Mouse (Mus musculus): ENCODE results near the gene Ugt1a7c. TPM values are rescaled to one million over a fixed set of nuclear protein-coding genes. Genes with fewer than 3 reads are reported as not detected.

Ugt1a7c gene
- polyA plus RNA-seq, 1 experiment from 2014 or later: 0.39 TPM

DNA sequence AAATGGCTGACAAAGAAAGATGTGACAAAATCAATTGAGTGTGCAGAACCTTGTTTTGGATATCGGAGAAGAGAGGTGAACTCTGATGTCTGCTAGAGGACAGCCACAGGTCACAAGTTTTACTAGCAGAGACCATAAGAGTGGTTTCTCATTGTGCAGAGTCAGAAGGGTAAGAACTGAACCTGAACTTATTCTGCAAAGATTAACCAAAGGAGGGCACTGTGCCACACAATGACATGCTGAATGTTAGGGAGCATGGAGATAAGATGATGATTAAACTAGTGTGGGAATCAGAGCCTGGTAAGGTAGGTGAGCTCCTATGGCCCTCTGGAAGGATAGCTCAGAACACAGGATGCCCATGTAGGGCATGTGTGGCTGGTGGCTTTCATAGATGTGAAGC is 100.8 kb downstream of the Ugt1a7c start:
- Histone ChIP-seq H3K36me3 (ENCODE audit: control insufficient read depth, insufficient read depth, low read length) (no peaks in the 10 kb centered on the region), H3K4me2 (no peak overlapping the region), H3K4me3 (ENCODE audit: low read depth, low read length) (no peak overlapping the region), H3K4me1 (ENCODE audit: control insufficient read depth, insufficient read depth, low read length) (no peaks in the 10 kb centered on the region), H3K9me3 (replicated peaks; ENCODE audit: control insufficient read depth, low read length) (no peaks in the 10 kb centered on the region), H3K9ac (ENCODE audit: low read depth, low read length) (no peak overlapping the region), H3K27me3 (ENCODE audit: control insufficient read depth, insufficient read depth, low read length) (0 out of 2 replicates have a peak, but pooled peaks cover 2% of the 10 kb centered on the region), H3K27ac (ENCODE audit: low read depth, low read length) (no peak overlapping the region)
- 94% methylated on average over 1 of the region's 1 CpGs for WGBS (ENCODE audit: insufficient replicate concordance)
- no peak for ATAC-seq (replicated peaks; ENCODE audit: insufficient number of reproducible peaks, low FRiP score, low TSS enrichment)

DNA sequence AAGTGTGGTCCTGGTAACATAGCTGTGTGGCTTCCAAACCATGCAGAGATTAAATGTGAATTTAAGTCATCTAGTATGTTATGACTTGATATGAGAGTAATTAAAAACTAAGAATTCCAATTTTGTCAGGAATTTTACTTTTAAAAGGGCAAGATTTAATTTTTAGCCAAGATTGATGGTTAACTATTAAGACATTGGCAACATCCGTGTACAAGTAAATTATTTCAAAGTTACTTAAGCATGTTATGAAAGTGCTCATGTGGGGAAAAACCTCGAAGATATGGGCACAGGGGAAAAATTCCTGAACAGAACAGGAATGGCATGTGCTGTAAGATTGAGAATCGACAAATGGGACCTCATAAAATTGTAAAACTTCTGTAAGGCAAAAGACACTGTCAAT is 102.6 kb downstream of the Ugt1a7c start:
- no peak overlapping the region for H3K27ac ChIP-seq (ENCODE audit: low read depth, low read length)
- H3K36me3 ChIP-seq (ENCODE audit: control insufficient read depth, insufficient read depth, low read length): no peaks in the 10 kb centered on the region
- 0 out of 2 replicates have a peak, but pooled peaks cover 2% of the 10 kb centered on the region for H3K27me3 ChIP-seq (ENCODE audit: control insufficient read depth, insufficient read depth, low read length)
- H3K4me2 ChIP-seq: no peak overlapping the region
- no peak for ATAC-seq (replicated peaks; ENCODE audit: insufficient number of reproducible peaks, low FRiP score, low TSS enrichment)
- no peaks in the 10 kb centered on the region for H3K4me1 ChIP-seq (ENCODE audit: control insufficient read depth, insufficient read depth, low read length)
- 71% methylated on average over 3 of the region's 3 CpGs for WGBS (ENCODE audit: insufficient replicate concordance)
- no peak overlapping the region for H3K9ac ChIP-seq (ENCODE audit: low read depth, low read length)
- no peak overlapping the region for H3K4me3 ChIP-seq (ENCODE audit: low read depth, low read length)
- H3K9me3 ChIP-seq (replicated peaks; ENCODE audit: control insufficient read depth, low read length): no peaks in the 10 kb centered on the region

DNA sequence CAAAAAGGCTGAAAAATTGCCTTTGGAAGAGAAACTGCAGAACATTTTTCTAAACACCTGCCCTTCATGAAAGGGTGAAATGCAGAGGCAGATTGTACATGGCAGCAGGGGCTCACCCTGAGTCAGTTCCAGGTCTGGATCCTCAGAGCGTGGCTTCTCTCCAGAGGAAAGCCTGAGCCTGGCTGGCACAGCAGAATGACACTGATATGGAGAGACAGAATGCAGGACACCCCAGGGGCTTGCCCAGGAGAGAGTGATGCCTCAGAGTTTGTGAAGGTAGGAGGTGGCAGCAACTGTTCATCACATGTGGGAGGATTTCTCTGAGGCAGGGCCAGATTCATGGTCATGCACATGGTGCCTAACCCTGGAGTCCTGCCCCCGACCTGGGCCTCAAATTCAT is 105.1 kb downstream of the Ugt1a7c start:
- no peaks in the 10 kb centered on the region for H3K27me3 ChIP-seq (ENCODE audit: control insufficient read depth, insufficient read depth, low read length)
- no peaks in the 10 kb centered on the region for H3K4me1 ChIP-seq (ENCODE audit: control insufficient read depth, insufficient read depth, low read length)
- H3K36me3 ChIP-seq (ENCODE audit: control insufficient read depth, insufficient read depth, low read length): no peaks in the 10 kb centered on the region
- WGBS (ENCODE audit: insufficient replicate concordance): 57% methylated on average over 2 of the region's 2 CpGs
- no peak overlapping the region for H3K9ac ChIP-seq (ENCODE audit: low read depth, low read length)
- H3K4me2 ChIP-seq: no peak overlapping the region
- no peaks in the 10 kb centered on the region for H3K9me3 ChIP-seq (replicated peaks; ENCODE audit: control insufficient read depth, low read length)
- H3K27ac ChIP-seq (ENCODE audit: low read depth, low read length): no peak overlapping the region
- ATAC-seq (replicated peaks; ENCODE audit: insufficient number of reproducible peaks, low FRiP score, low TSS enrichment): no peak
- H3K4me3 ChIP-seq (ENCODE audit: low read depth, low read length): no peak overlapping the region

DNA sequence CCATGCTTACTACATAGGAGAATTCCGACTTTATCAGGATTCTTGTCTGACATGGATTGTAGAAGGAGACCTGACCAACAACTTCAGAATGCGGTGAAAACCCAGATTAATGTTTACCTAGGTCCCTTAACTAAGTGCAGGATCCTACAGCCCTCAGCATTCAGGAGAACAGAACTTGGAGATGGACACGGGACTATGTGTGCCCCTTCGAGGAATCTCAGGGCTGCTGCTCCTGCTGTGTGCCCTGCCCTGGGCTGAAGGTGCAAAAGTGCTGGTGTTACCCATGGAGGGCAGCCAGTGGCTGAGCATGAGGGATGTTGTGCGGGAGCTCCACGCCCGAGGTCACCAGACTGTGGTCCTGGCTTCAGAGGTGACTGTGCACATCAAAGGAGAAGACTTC is 105.6 kb downstream of the Ugt1a7c start, which contains the start of gene Ugt1a2:
Ugt1a2 (plus strand) TSS at position 146 of the 400 bp plus-strand sequence.
- no peak within 1 kb of the TSS for H3K9ac ChIP-seq (ENCODE audit: low read depth, low read length)
- no peaks in the 10 kb centered on the region for H3K27me3 ChIP-seq (ENCODE audit: control insufficient read depth, insufficient read depth, low read length)
- no peaks in the 10 kb centered on the region for H3K4me1 ChIP-seq (ENCODE audit: control insufficient read depth, insufficient read depth, low read length)
- no peak within 1 kb of the TSS for H3K4me3 ChIP-seq (ENCODE audit: low read depth, low read length)
- H3K4me2 ChIP-seq: no peak within 1 kb of the TSS
- no peak for ATAC-seq (replicated peaks; ENCODE audit: insufficient number of reproducible peaks, low FRiP score, low TSS enrichment)
- H3K27ac ChIP-seq (ENCODE audit: low read depth, low read length): no peak within 1 kb of the TSS
- 75% methylated on average over 7 of the region's 7 CpGs for WGBS (ENCODE audit: insufficient replicate concordance)
- no peaks in the 10 kb centered on the region for H3K36me3 ChIP-seq (ENCODE audit: control insufficient read depth, insufficient read depth, low read length)
- H3K9me3 ChIP-seq (replicated peaks; ENCODE audit: control insufficient read depth, low read length): no peaks in the 10 kb centered on the region

DNA sequence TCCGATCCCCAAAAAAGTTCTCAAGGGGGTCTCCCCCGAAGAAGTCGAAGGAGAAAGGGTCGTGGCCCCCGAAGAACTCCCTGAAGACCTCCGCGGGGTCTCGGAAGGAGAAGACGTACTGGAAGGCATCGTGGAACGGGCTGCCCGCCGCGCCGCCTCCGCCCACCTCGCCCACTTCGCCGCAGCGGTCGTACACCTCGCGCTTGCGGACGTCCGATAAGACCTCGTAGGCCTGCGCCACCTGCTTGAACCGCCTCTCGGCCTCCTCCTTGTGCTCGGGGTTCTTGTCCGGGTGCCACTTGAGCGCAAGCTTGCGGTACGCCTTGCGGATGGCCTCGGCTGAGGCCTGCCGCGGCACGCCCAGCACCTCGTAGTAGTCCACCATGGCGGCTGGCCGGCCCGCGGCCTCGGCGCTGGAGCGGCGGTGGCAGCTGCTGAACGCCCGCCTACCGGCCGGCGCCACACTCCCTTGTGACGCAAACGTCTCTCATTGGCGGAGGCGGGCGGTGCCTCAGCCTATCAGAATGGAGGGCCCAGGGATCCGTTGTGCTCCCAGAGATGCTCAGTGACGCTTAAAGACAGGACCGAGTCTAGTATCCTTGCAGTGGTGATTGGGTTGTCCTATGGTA is 110.5 kb downstream of the Ugt1a7c start, which contains the start of gene Dnajb3:
Dnajb3 (minus strand) TSS at position 489 of the 629 bp plus-strand sequence.
- Histone ChIP-seq H3K27me3 (ENCODE audit: control insufficient read depth, insufficient read depth, low read length) (no peaks in the 10 kb centered on the region), H3K4me3 (ENCODE audit: low read depth, low read length) (peak within 1 kb of the TSS; percentile 56), H3K9ac (ENCODE audit: low read depth, low read length) (peak within 1 kb of the TSS; percentile 85), H3K9me3 (replicated peaks; ENCODE audit: control insufficient read depth, low read length) (no peaks in the 10 kb centered on the region), H3K4me1 (ENCODE audit: control insufficient read depth, insufficient read depth, low read length) (no peaks in the 10 kb centered on the region), H3K36me3 (ENCODE audit: control insufficient read depth, insufficient read depth, low read length) (no peaks in the 10 kb centered on the region), H3K4me2 (peak within 1 kb of the TSS; percentile 76), H3K27ac (ENCODE audit: low read depth, low read length) (peak within 1 kb of the TSS; percentile 70)
- peak; percentile 97 for ATAC-seq (replicated peaks; ENCODE audit: insufficient number of reproducible peaks, low FRiP score, low TSS enrichment)
- 5% methylated on average over 62 of the region's 62 CpGs for WGBS (ENCODE audit: insufficient replicate concordance)

DNA sequence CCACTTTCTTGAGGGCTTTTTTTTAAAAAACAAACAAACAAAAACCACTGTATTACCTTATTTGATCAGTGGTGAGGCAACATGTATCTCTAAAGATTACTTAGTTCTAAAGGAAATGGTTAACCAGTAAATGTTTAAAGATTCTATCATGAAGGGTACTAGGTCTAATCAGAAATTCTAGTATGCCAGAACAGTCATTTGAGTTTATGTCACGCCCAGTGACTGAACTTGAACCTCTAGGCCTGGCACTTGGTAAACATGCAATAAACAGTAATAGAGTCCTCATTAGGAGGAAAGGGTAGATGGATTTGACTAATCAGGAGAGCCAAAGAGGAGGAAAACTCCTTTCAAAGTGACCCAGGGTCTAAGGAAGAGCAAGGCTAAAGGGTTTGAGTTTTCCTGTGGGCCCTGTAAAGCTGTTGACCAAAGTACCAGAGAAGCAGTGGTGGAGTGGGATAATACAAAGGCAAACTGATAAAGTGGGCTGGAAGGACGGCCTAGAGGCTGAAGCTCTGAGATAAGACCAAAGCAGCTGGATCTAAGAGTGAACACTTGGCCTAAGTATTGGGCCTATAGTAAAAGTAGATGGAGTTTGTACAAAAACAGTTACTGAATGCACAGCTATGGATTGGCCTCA is 112.1 kb downstream of the Ugt1a7c start:
- no peak overlapping the region for H3K4me3 ChIP-seq (ENCODE audit: low read depth, low read length)
- no peaks in the 10 kb centered on the region for H3K4me1 ChIP-seq (ENCODE audit: control insufficient read depth, insufficient read depth, low read length)
- peaks cover 8% of the 10 kb centered on the region for H3K9me3 ChIP-seq (replicated peaks; ENCODE audit: control insufficient read depth, low read length)
- H3K4me2 ChIP-seq: no peak overlapping the region
- H3K27ac ChIP-seq (ENCODE audit: low read depth, low read length): peak overlapping the region; percentile 70
- ATAC-seq (replicated peaks; ENCODE audit: insufficient number of reproducible peaks, low FRiP score, low TSS enrichment): peak; percentile 74
- H3K9ac ChIP-seq (ENCODE audit: low read depth, low read length): no peak overlapping the region
- H3K36me3 ChIP-seq (ENCODE audit: control insufficient read depth, insufficient read depth, low read length): peaks cover 1% of the 10 kb centered on the region; the same call in 1 of the 2 replicates
- no peaks in the 10 kb centered on the region for H3K27me3 ChIP-seq (ENCODE audit: control insufficient read depth, insufficient read depth, low read length)
- 41% methylated on average over 2 of the region's 2 CpGs for WGBS (ENCODE audit: insufficient replicate concordance)

DNA sequence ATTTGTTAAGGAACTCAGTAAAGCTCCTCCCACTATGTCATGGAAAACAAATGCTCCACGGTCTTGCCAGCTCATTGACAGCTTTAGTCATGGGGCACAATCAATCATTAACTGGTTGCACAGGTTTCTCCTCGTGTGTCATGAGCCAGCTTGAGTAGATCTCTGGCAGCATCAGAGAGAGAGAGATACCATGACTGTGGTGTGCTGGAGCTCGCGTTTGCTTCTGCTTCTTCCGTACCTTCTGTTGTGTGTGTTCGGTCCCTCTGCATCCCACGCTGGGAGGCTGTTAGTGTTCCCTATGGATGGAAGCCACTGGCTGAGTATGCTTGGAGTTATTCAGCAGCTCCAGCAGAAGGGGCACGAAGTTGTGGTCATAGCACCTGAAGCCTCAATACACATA is 117.0 kb downstream of the Ugt1a7c start, which contains the start of gene Ugt1a1:
Ugt1a1 (plus strand) TSS at position 148 of the 400 bp plus-strand sequence.
- WGBS (ENCODE audit: insufficient replicate concordance): 62% methylated on average over 8 of the region's 8 CpGs
- Histone ChIP-seq H3K36me3 (ENCODE audit: control insufficient read depth, insufficient read depth, low read length) (peaks cover 2% of the 10 kb centered on the region; the same call in 1 of the 2 replicates), H3K9me3 (replicated peaks; ENCODE audit: control insufficient read depth, low read length) (peaks cover 52% of the 10 kb centered on the region), H3K27me3 (ENCODE audit: control insufficient read depth, insufficient read depth, low read length) (no peaks in the 10 kb centered on the region), H3K4me3 (ENCODE audit: low read depth, low read length) (no peak within 1 kb of the TSS), H3K4me2 (no peak within 1 kb of the TSS), H3K4me1 (ENCODE audit: control insufficient read depth, insufficient read depth, low read length) (no peaks in the 10 kb centered on the region), H3K9ac (ENCODE audit: low read depth, low read length) (no peak within 1 kb of the TSS), H3K27ac (ENCODE audit: low read depth, low read length) (no peak within 1 kb of the TSS)
- no peak for ATAC-seq (replicated peaks; ENCODE audit: insufficient number of reproducible peaks, low FRiP score, low TSS enrichment)

DNA sequence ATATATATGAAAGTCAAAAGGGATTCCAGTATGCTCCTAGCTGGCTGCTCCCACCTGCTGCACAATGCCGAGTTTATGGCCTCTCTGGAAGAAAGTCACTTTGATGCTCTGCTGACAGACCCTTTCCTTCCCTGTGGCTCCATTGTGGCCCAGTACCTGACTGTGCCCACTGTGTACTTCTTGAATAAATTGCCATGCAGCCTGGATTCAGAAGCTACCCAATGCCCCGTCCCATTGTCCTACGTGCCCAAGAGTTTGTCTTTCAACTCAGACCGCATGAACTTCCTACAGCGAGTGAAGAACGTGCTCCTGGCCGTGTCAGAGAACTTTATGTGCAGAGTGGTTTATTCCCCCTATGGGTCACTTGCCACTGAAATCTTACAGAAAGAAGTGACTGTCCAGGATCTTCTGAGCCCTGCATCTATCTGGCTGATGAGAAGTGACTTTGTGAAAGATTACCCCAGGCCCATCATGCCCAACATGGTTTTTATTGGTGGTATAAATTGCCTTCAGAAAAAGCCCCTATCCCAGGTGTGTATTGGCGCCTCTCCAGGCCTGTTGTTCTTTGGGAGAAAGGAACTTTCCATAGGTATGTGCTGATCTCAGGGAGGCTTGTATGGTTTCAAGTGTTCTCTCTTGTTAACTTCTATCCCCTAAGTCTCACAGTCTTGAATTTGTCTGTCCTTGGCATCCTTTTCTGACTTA is 117.6 kb downstream of the Ugt1a7c start:
- no peak overlapping the region for H3K27ac ChIP-seq (ENCODE audit: low read depth, low read length)
- H3K4me2 ChIP-seq: no peak overlapping the region
- H3K36me3 ChIP-seq (ENCODE audit: control insufficient read depth, insufficient read depth, low read length): peaks cover 2% of the 10 kb centered on the region; the same call in 1 of the 2 replicates
- WGBS (ENCODE audit: insufficient replicate concordance): 60% methylated on average over 8 of the region's 8 CpGs
- no peak overlapping the region for H3K9ac ChIP-seq (ENCODE audit: low read depth, low read length)
- peaks cover 58% of the 10 kb centered on the region for H3K9me3 ChIP-seq (replicated peaks; ENCODE audit: control insufficient read depth, low read length)
- H3K4me1 ChIP-seq (ENCODE audit: control insufficient read depth, insufficient read depth, low read length): no peaks in the 10 kb centered on the region
- H3K27me3 ChIP-seq (ENCODE audit: control insufficient read depth, insufficient read depth, low read length): no peaks in the 10 kb centered on the region
- H3K4me3 ChIP-seq (ENCODE audit: low read depth, low read length): no peak overlapping the region
- ATAC-seq (replicated peaks; ENCODE audit: insufficient number of reproducible peaks, low FRiP score, low TSS enrichment): peak; percentile 11
